Mouse (Mus musculus) lung, adult 2 months (tissue): ENCODE data around the gene Gm20388.

Experiments used
- CTCF ChIP-seq: fragments of 200-500 bp; IDR thresholded peaks from 2 replicates; pipeline ENCODE4 v1.5.1; 2011; ENCODE audit warnings: mild to moderate bottlenecking, low read length, control low read depth; ENCODE audit not compliant: insufficient read depth
- POLR2A ChIP-seq: fragments of 200-500 bp; IDR thresholded peaks from 2 replicates; pipeline ENCODE4 v1.6.1; 2011; ENCODE audit warnings: low read depth, mild to moderate bottlenecking, control low read depth, low read length, borderline replicate concordance; ENCODE audit errors: extremely low read depth

DNA sequence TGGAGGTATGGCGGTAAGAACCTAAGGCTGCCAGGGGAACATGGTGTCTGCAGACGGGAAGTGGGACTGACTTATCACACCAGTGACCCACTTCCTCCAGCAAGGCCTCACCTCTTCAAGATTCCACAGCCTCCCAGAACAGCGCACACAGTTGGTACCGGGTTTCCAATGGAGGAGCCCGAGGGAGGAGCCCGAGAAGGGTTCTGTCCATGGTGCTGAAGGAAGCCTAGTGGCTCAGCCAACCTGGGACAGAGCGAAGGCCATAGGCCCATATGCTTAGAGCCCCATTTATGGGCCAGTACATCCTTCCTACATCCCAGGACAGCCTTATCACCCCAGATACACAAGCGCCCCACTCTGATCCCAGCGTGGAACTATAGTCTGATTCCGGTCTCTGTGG, 1850.8 kb downstream of the Gm20388 start:
- TF ChIP-seq CTCF, result no peak
- no peak for TF ChIP-seq POLR2A
